21 mouse cellular contexts compared by ENCODE assay signal in the genomic region with DNA sequence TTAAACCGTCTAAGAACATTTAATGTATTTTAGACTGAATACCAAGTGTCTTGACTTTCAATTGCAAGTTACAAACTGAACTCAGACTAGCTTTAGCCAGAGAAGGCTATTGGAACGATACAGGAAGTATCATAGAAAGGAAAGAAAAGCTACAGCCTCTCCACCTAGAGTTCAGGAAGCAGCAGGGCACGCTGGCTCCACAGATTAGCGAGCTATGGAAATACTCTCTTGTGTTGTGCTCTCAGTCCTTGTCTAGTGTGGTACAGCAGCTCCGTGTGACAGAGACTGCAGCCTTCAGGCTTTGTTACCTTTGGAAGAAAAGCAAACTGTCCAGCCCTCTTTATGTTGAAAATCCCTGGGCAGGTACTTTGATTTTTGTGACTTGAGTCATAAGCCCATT.
"Had no signal": no experiment of that assay in that cellular context is flagged by ENCODE, and none has a peak within 500 bp of the region (broad histone marks: within the 10 kb centered on the region; RNA-seq: fewer than 3 reads in every experiment).

No protein-coding gene starts in this region.

- H3K9me3 ChIP-seq: liver, embryonic 15.5 days; lung, embryonic 15.5 days; midbrain, embryonic 10.5 days; midbrain, embryonic 12.5 days; neural tube, embryonic 13.5 days; neural tube, embryonic 15.5 days had no signal

- H3K4me3 ChIP-seq: liver, embryonic 15.5 days; lung, embryonic 15.5 days; midbrain, embryonic 10.5 days; midbrain, embryonic 12.5 days; neural tube, embryonic 13.5 days; neural tube, embryonic 15.5 days had no signal

- DNase-seq: liver, postnatal 0 days; lung, adult 2 months; lung, postnatal 14 days; lung, postnatal 36 days; midbrain, embryonic 14.5 days; retina, postnatal 1 day; right cerebral cortex, adult 18-20 months; right cerebral cortex, postnatal 25 days; right cerebral cortex, postnatal 4 days; spleen, adult 18-20 months; thymus, adult 18-20 months; thymus, postnatal 14 days; thymus, postnatal 36 days had no signal

- H3K4me2 ChIP-seq: liver, embryonic 15.5 days; lung, embryonic 15.5 days; midbrain, embryonic 12.5 days; neural tube, embryonic 13.5 days; neural tube, embryonic 15.5 days had no signal

- H3K27me3 ChIP-seq: liver, embryonic 15.5 days; lung, embryonic 15.5 days; midbrain, embryonic 12.5 days; neural tube, embryonic 13.5 days; neural tube, embryonic 15.5 days had no signal

- ATAC-seq: liver, postnatal 0 days; lung, postnatal 0 days had no signal

- H3K4me1 ChIP-seq: midbrain, embryonic 10.5 days; midbrain, embryonic 12.5 days had no signal

- H3K36me3 ChIP-seq: liver, embryonic 15.5 days; lung, embryonic 15.5 days; midbrain, embryonic 12.5 days had no signal

- H3K27ac ChIP-seq: liver, embryonic 15.5 days; lung, embryonic 15.5 days; macrophage; midbrain, embryonic 10.5 days; midbrain, embryonic 12.5 days; neural tube, embryonic 13.5 days; neural tube, embryonic 15.5 days had no signal

- H3K9ac ChIP-seq: liver, embryonic 15.5 days; liver, postnatal 0 days; lung, embryonic 15.5 days; midbrain, embryonic 12.5 days; neural tube, embryonic 13.5 days; neural tube, embryonic 15.5 days had no signal
